Mouse (Mus musculus) ES-Bruce4 (cell line): ENCODE measurements at regions not wholly inside any gene's neighbourhood (a gene's known extent, or its start where the extent isn't known, plus 50 kb on each side); places are given as distances from the start of the nearest gene placed in this dataset.

ENCODE experiments used
- H3K27ac ChIP-seq: 2 replicates; pipeline ENCODE4 v1.5.1; 2012; ENCODE audit warnings: low read length, inconsistent platforms; ENCODE audit not compliant: insufficient read depth
- H3K27me3 ChIP-seq: 2 replicates; pipeline ENCODE4 v1.6.1; 2012; ENCODE audit warnings: mild to moderate bottlenecking, low read length, inconsistent platforms; ENCODE audit not compliant: control insufficient read depth, poor library complexity, insufficient read depth, severe bottlenecking
- H3K36me3 ChIP-seq: 2 replicates; pipeline ENCODE4 v1.6.1; 2012; ENCODE audit warnings: inconsistent platforms, mild to moderate bottlenecking, low read length, moderate library complexity; ENCODE audit not compliant: control insufficient read depth, poor library complexity, insufficient read depth, severe bottlenecking
- H3K4me1 ChIP-seq: one replicate; pipeline ENCODE4 v1.8.1; 2011; ENCODE audit warnings: low read length; ENCODE audit not compliant: control insufficient read depth, insufficient read depth
- H3K4me3 ChIP-seq: 2 replicates; pipeline ENCODE4 v1.5.1; 2011; ENCODE audit warnings: low read depth, mild to moderate bottlenecking, low read length
- H3K9ac ChIP-seq: 2 replicates; pipeline ENCODE4 v1.6.1; 2012; ENCODE audit warnings: low read depth, mild to moderate bottlenecking, inconsistent platforms; ENCODE audit not compliant: poor library complexity, severe bottlenecking
- H3K9me3 ChIP-seq: replicated peaks from 2 replicates; pipeline ENCODE4 v1.6.1; 2012; ENCODE audit warnings: mild to moderate bottlenecking, low read length, inconsistent platforms; ENCODE audit not compliant: control insufficient read depth, poor library complexity, insufficient read depth, severe bottlenecking
- CTCF ChIP-seq: IDR thresholded peaks from one replicate; pipeline ENCODE4 v1.8.1; 2011; ENCODE audit warnings: low read depth, low read length
- EP300 ChIP-seq: IDR thresholded peaks from 2 replicates; pipeline ENCODE4 v1.6.1; 2011; ENCODE audit warnings: low read depth, low read length; ENCODE audit not compliant: insufficient read depth
- POLR2A ChIP-seq: IDR thresholded peaks from one replicate; pipeline ENCODE4 v1.8.1; 2011; ENCODE audit warnings: low read length; ENCODE audit not compliant: insufficient read depth

DNA sequence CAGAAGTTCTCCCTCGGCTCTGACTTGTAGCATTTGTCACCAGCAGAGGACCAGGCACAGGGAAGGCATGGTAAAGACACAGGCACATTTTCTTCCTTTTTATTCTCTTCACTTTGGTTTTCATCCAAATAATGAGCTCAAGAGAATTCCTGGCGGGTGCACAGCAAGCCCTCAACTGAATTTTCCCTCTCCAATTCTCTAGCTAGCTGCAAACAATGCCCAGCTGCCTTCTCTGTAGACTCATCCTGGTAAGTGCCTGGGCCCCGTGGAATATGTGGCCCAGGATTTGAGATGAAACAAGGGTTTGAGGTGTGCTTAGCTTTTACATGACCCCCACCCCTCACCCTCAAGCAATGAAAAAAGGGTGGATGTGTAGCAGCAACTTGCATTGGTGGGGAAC, 90.4 kb downstream of the Otol1 start:
- Histone ChIP-seq H3K27me3 (no peaks in the 10 kb centered on the region), H3K4me1 (no peaks in the 10 kb centered on the region), H3K27ac (no peak overlapping the region), H3K4me3 (no peak overlapping the region), H3K9me3 (no peaks in the 10 kb centered on the region), H3K36me3 (no peaks in the 10 kb centered on the region), H3K9ac (no peak overlapping the region)
- no peak for TF ChIP-seq POLR2A
- no peak for TF ChIP-seq EP300
- no peak for TF ChIP-seq CTCF

DNA sequence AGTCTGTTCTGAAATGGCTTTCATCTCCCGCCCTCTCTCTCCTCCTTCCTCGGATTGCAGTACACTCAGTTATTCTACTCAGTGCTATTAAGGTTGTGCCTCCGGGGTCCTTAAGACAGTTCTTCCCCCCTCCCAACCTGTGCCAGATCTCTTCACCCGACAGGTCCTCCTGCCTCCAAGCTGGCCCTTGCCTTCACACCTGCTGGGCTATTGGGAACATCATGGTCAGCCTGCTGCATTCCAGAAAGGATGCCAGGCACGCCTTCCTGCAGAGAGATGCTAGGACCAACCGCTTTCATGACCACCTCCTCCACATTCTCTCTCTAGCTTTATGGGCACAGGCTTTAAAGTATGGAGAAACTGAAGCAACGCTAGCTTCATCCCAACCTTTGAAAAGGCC, 94.7 kb downstream of the Otol1 start:
- Histone ChIP-seq H3K9me3 (no peaks in the 10 kb centered on the region), H3K4me3 (no peak overlapping the region), H3K4me1 (no peaks in the 10 kb centered on the region), H3K9ac (no peak overlapping the region), H3K36me3 (no peaks in the 10 kb centered on the region), H3K27ac (no peak overlapping the region), H3K27me3 (no peaks in the 10 kb centered on the region)
- TF ChIP-seq EP300 (no peak), POLR2A (no peak), CTCF (no peak)

DNA sequence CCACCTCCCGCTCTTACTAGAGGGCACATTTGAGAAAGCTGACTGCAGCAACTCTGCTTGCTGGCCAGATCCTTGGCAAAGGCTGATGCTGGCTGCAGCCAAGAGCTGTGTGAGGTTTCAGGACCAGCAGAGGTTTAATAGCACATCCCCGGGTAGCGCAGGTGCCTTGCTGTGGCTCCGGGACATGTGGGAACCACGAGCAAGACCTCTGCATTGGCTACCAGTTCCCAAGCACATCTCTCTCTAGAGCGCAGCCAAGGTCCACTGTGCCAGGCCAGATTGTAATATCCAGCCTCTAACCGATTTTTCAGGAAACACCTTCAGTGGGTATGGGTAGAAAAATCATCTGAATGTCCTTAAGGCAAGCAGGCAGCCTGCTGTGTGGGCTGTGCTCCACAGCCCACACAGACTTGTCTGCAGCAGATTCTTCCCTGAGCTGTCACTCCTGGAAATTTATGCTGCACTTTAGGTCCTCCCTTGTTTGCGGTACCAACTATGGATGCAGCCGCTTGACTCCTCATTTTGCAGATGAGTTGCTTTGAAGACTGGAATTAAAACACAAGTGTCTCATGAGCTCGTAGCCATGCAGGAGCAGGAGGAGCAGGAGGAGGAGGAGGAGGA, 95.3 kb downstream of the Otol1 start:
- H3K4me1 ChIP-seq: no peaks in the 10 kb centered on the region
- no peak overlapping the region for H3K27ac ChIP-seq
- no peak overlapping the region for H3K4me3 ChIP-seq
- H3K9me3 ChIP-seq: no peaks in the 10 kb centered on the region
- no peak overlapping the region for H3K9ac ChIP-seq
- no peaks in the 10 kb centered on the region for H3K36me3 ChIP-seq
- TF ChIP-seq EP300 (no peak), CTCF (no peak), POLR2A (no peak)
- no peaks in the 10 kb centered on the region for H3K27me3 ChIP-seq

DNA sequence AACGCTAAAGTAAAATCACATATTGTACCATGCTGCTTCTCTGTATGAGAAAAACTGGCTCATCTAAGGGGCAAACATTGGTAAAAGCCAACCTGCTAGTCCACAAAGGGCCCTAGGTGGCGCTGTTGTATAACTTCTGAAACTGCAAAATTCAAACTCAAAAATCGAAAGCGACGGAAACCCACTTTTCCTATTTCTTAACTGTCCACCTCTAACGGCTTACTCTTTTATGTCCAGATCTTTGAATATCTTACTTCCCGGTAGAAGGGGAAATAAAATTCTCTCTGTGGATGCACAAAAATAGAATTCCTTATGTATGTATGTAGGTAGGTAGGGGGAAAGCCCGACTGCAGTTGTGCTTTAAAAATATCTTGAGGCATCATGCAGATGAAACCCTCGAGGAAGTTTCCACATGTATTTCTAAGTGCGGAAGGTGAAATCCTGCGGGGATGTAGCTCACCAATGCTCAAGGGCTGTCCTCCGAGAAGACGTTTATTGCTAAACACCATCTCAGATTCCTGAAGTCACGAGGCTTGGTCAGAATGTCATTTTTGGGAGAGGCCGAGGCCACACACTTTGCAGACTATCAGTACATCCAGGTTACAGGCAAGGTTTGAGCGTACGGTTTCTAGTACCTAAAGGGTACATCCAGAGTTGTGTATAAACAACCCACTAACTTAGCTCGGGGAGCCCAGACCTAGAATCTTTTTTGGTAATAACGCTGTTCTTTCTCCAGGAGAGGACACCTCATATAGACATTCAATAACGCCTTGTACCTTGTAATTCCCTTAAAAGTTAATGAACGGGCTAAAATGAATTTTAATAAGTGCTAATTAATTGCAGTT, 96.8 kb downstream of the Otol1 start:
- H3K27ac ChIP-seq: no peak overlapping the region

DNA sequence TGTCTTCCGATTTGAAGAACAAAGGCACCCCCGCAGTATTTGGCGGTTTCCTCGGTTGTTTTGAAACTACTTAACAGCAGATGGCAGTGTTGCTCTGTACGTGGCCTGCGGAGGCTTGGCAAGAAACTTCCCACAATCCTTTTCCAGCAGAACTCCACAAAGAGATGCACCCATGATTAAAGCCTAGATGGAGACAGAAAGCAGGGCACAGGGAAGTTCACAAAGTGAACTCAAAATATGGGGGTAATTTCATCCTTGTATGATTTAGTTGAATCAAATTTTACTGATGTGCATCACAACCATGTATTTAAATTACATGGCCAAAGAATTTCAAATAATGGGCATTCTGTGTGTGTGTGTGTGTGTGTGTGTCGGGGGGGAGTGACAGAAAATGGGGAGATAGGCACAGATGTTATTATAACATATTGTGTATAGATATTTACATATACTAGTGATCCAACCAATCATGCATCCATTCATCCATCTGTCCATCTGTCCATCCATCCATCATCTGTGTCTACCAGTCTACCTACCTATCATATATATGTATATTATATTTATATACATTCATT, 97.5 kb downstream of the Otol1 start:
- Histone ChIP-seq H3K4me1 (no peaks in the 10 kb centered on the region), H3K27ac (no peak overlapping the region), H3K9ac (no peak overlapping the region), H3K27me3 (no peaks in the 10 kb centered on the region), H3K36me3 (no peaks in the 10 kb centered on the region), H3K9me3 (no peaks in the 10 kb centered on the region), H3K4me3 (no peak overlapping the region)
- TF ChIP-seq CTCF (peak; percentile 65), POLR2A (no peak)

More for the DNA sequence above, 96.8 kb downstream of the Otol1 start:
- H3K9ac ChIP-seq: no peak overlapping the region
- no peaks in the 10 kb centered on the region for H3K36me3 ChIP-seq
- H3K4me3 ChIP-seq: no peak overlapping the region
- H3K4me1 ChIP-seq: no peaks in the 10 kb centered on the region
- TF ChIP-seq EP300 (no peak), CTCF (no peak), POLR2A (no peak)
- no peaks in the 10 kb centered on the region for H3K9me3 ChIP-seq
- H3K27me3 ChIP-seq: no peaks in the 10 kb centered on the region

DNA sequence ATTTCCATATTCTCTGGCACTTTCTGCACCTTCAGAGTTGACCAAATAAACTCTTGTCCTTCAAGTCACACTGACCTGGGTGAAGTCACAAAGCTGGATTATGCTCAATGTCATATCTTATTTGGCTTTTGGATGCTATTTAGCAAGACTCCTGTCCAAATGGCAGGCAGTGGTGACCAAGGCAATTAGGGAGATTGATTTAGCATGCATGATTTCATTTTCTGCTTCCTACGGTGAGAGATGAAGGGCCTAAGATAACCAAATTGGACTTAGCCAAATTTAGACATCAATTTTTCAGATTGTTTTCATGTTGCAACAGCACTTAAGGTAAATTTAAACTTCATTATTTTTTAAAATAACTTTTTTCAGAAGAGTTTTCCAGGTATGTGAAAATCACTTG, 98.1 kb downstream of the Otol1 start:
- no peaks in the 10 kb centered on the region for H3K9me3 ChIP-seq
- no peak overlapping the region for H3K27ac ChIP-seq
- H3K9ac ChIP-seq: no peak overlapping the region
- TF ChIP-seq POLR2A: no peak
- TF ChIP-seq CTCF: no peak
- no peak for TF ChIP-seq EP300
- no peaks in the 10 kb centered on the region for H3K27me3 ChIP-seq
- H3K4me3 ChIP-seq: no peak overlapping the region
- no peaks in the 10 kb centered on the region for H3K36me3 ChIP-seq
- H3K4me1 ChIP-seq: no peaks in the 10 kb centered on the region
